ENCODE assay signal across 27 mouse cellular contexts in genomic region chr5:73627991-73628390, GRCm38 (mm10). TPM values are rescaled to one million over a fixed set of nuclear protein-coding genes. Genes with fewer than 3 reads are reported as not detected.
DNase-seq lines count a peak whose midpoint lies in the region; ATAC-seq and TF ChIP-seq lines count a peak whose summit lies in the region.
"Had no signal": no experiment of that assay in that cellular context is flagged by ENCODE, and none has a peak within 500 bp of the region (broad histone marks: within the 10 kb centered on the region; RNA-seq: fewer than 3 reads in every experiment).

No protein-coding gene starts in this region.

- peak overlapping the region; percentile 30; the same call in 1 of the 2 replicates for H3K4me2 ChIP-seq in intestine, postnatal 0 days (replicated peaks; ENCODE audit: low read depth)
- no peak overlapping the region for H3K4me2 ChIP-seq in intestine, embryonic 15.5 days (replicated peaks)
- H3K4me2 ChIP-seq: embryonic facial prominence, embryonic 12.5 days; forebrain, embryonic 13.5 days; forebrain, embryonic 15.5 days had no signal

- peak; percentile 61 for DNase-seq in heart, adult 11 months
- no peak for DNase-seq in heart, adult 18-20 months
- DNase-seq: adrenal gland, adult 8-10 months; adrenal gland, postnatal 14 days; adrenal gland, postnatal 36 days; B cell, adult 2 months; cerebellum, adult 11-12 months; cerebellum, adult 2 months; cerebellum, adult 9-10 months; cerebellum, postnatal 10 days; cerebellum, postnatal 25 days had no signal

- no peak for TF ChIP-seq CTCF in intestine, postnatal 0 days (IDR thresholded peaks at IDR 0.05; ENCODE audit: low read depth)
- no peak for TF ChIP-seq CTCF in small intestine, adult 2 months (IDR thresholded peaks at IDR 0.05; ENCODE audit: extremely low read depth, insufficient read length, insufficient replicate concordance, low read depth, low read length)

- H3K9ac ChIP-seq in intestine, postnatal 0 days (ENCODE audit: low read depth, low read length), result no peak overlapping the region
- no peak overlapping the region for H3K9ac ChIP-seq in intestine, embryonic 15.5 days
- H3K9ac ChIP-seq: embryonic facial prominence, embryonic 12.5 days; forebrain, embryonic 13.5 days; forebrain, embryonic 15.5 days had no signal

- no peaks in the 10 kb centered on the region for H3K9me3 ChIP-seq in intestine, postnatal 0 days (ENCODE audit: control insufficient read depth)
- no peaks in the 10 kb centered on the region for H3K9me3 ChIP-seq in intestine, embryonic 15.5 days
- H3K9me3 ChIP-seq: embryonic facial prominence, embryonic 10.5 days; embryonic facial prominence, embryonic 12.5 days; forebrain, embryonic 13.5 days; forebrain, embryonic 15.5 days; G1E had no signal

- no peak overlapping the region for H3K27ac ChIP-seq in intestine, postnatal 0 days (ENCODE audit: low read depth, low read length)
- H3K27ac ChIP-seq in intestine, embryonic 15.5 days, result no peak overlapping the region
- H3K27ac ChIP-seq in small intestine, adult 2 months (ENCODE audit: insufficient read depth, low read depth, low read length), result 0 out of 2 replicates have a peak overlapping the region, but pooled peaks have one; percentile 18
- H3K27ac ChIP-seq: embryonic facial prominence, embryonic 10.5 days; embryonic facial prominence, embryonic 12.5 days; forebrain, embryonic 13.5 days; forebrain, embryonic 15.5 days had no signal

- WGBS in intestine, postnatal 0 days, result 76% methylated on average over 15 of the region's 15 CpGs
- WGBS in intestine, embryonic 15.5 days, result 81% methylated on average over 15 of the region's 15 CpGs
- 76% methylated on average over 15 of the region's 15 CpGs for WGBS in small intestine, adult 2 months

- 0 out of 2 replicates have a peak, but pooled peaks cover 8% of the 10 kb centered on the region for H3K4me1 ChIP-seq in intestine, postnatal 0 days (replicated peaks; ENCODE audit: control insufficient read depth, insufficient read depth, low read length)
- H3K4me1 ChIP-seq in intestine, embryonic 15.5 days (replicated peaks), result no peaks in the 10 kb centered on the region
- peaks cover 31% of the 10 kb centered on the region for H3K4me1 ChIP-seq in small intestine, adult 2 months (ENCODE audit: control insufficient read depth, insufficient read depth, insufficient read length, low read length)
- H3K4me1 ChIP-seq: embryonic facial prominence, embryonic 12.5 days; forebrain, embryonic 15.5 days had no signal

- no peaks in the 10 kb centered on the region for H3K27me3 ChIP-seq in intestine, postnatal 0 days (replicated peaks; ENCODE audit: control insufficient read depth, insufficient read depth, low read length)
- H3K27me3 ChIP-seq in intestine, embryonic 15.5 days (replicated peaks), result no peaks in the 10 kb centered on the region
- H3K27me3 ChIP-seq in small intestine, adult 2 months (ENCODE audit: control insufficient read depth, insufficient read depth, low read length), result no peaks in the 10 kb centered on the region
- H3K27me3 ChIP-seq: CH12.LX; embryonic facial prominence, embryonic 12.5 days; forebrain, embryonic 13.5 days; forebrain, embryonic 15.5 days; Patski had no signal

- ATAC-seq in intestine, postnatal 0 days, result no peak
- ATAC-seq in intestine, embryonic 15.5 days, result no peak
- ATAC-seq: activated CD4-positive, CD25-positive, alpha-beta regulatory T cell, adult 4 months; CD4-positive, CD25-positive, alpha-beta regulatory T cell, adult 4 months; forebrain, embryonic 13.5 days; forebrain, embryonic 15.5 days; Patski had no signal

- H3K4me3 ChIP-seq in intestine, postnatal 0 days (ENCODE audit: low read depth, low read length), result no peak overlapping the region
- H3K4me3 ChIP-seq in intestine, embryonic 15.5 days (replicated peaks), result no peak overlapping the region
- peak overlapping the region; percentile 45 for H3K4me3 ChIP-seq in small intestine, adult 2 months (ENCODE audit: low read depth, low read length)
- H3K4me3 ChIP-seq: embryonic facial prominence, embryonic 10.5 days; embryonic facial prominence, embryonic 12.5 days; forebrain, embryonic 13.5 days; forebrain, embryonic 15.5 days had no signal

- no peak for TF ChIP-seq POLR2A in small intestine, adult 2 months (IDR thresholded peaks at IDR 0.05; ENCODE audit: low read depth, low read length)

- no peaks in the 10 kb centered on the region for H3K36me3 ChIP-seq in intestine, postnatal 0 days (ENCODE audit: control insufficient read depth, insufficient read depth)
- H3K36me3 ChIP-seq in intestine, embryonic 15.5 days, result no peaks in the 10 kb centered on the region
- H3K36me3 ChIP-seq in small intestine, adult 2 months (ENCODE audit: control insufficient read depth, insufficient read depth, low read length), result peaks cover 3% of the 10 kb centered on the region; the same call in 1 of the 2 replicates
- H3K36me3 ChIP-seq: embryonic facial prominence, embryonic 12.5 days; G1E had no signal

RNA-seq across cellular contexts. Expression of gene Lrrc66, which starts 4.3 kb away (rescaled TPM):
- not detected for total RNA-seq in heart, adult 18-20 months (2021)
- 14.6 and 15.3 TPM in 2 replicates for polyA plus RNA-seq in intestine, postnatal 0 days (2015; fragmentation: Nextera tagmentation; extraction: Ambion mirVana)
- polyA plus RNA-seq in intestine, embryonic 15.5 days (2015; fragmentation: Nextera tagmentation; extraction: Ambion mirVana), result 4.7 and 5.5 TPM in 2 replicates
- 6.2 and 14.8 TPM in 2 replicates for polyA plus RNA-seq in small intestine, adult 2 months (2012; rRNA removed)
- total RNA-seq: adrenal gland, adult 8-10 months; adrenal gland, postnatal 14 days; adrenal gland, postnatal 36 days had no signal
- polyA plus RNA-seq: cerebellum, adult 2 months; cortical plate, adult 2 months; embryonic facial prominence, embryonic 14.5 days; forebrain, embryonic 11.5 days; forebrain, embryonic 13.5 days; forebrain, embryonic 15.5 days; Patski had no signal

RNA-seq across cellular contexts. Expression of gene Sgcb, which starts 19.6 kb away (rescaled TPM):
- 100 to 1,000 TPM; 105 to 115 TPM for total RNA-seq in heart, adult 18-20 months (2021)
- polyA plus RNA-seq in intestine, postnatal 0 days (2015; fragmentation: Nextera tagmentation; extraction: Ambion mirVana), result 8.2 and 8.5 TPM in 2 replicates
- polyA plus RNA-seq in intestine, embryonic 15.5 days (2015; fragmentation: Nextera tagmentation; extraction: Ambion mirVana), result 17.8 and 19.7 TPM in 2 replicates
- polyA plus RNA-seq in small intestine, adult 2 months (2012; rRNA removed), result 0.67 and 1.1 TPM in 2 replicates

RNA-seq across cellular contexts. Expression of gene Spata18, which starts 23.2 kb away (rescaled TPM):
- total RNA-seq in heart, adult 18-20 months (2021), result 1 to 10 TPM in 1 of 2 experiments, not detected in 1; 1.3 TPM
- 0.17 and 0.18 TPM in 2 replicates for polyA plus RNA-seq in intestine, postnatal 0 days (2015; fragmentation: Nextera tagmentation; extraction: Ambion mirVana)
- polyA plus RNA-seq in intestine, embryonic 15.5 days (2015; fragmentation: Nextera tagmentation; extraction: Ambion mirVana), result 0.28 and 0.38 TPM in 2 replicates
- polyA plus RNA-seq in small intestine, adult 2 months (2012; rRNA removed), result 0.14 TPM in 1 of 2 replicates, not detected in the other
- total RNA-seq: adrenal gland, adult 18-20 months; adrenal gland, adult 8-10 months; adrenal gland, postnatal 14 days; CH12.LX; G1E had no signal
- polyA plus RNA-seq: activated CD4-positive, CD25-positive, alpha-beta regulatory T cell, adult 4 months; CD4-positive, CD25-positive, alpha-beta regulatory T cell, adult 4 months; G1E; Patski had no signal
